Mouse (Mus musculus) lung, embryonic 16.5 days (tissue): ENCODE data around the gene Olfml2a. TPM values are rescaled to one million over a fixed set of nuclear protein-coding genes. Genes with fewer than 3 reads are reported as not detected.

Experiments used
- ATAC-seq: fragments of 200-750 bp; cut with Nextera tagmentation; 2 replicates; pipeline ENCODE4 v1.8.0; 2017; ENCODE audit warnings: low read depth, mild to moderate bottlenecking, moderate library complexity
- H3K27ac ChIP-seq: fragments of 300-500 bp; sonication (generic); 2 replicates; pipeline ENCODE4 v1.5.1; 2014; ENCODE audit warnings: mild to moderate bottlenecking, control low read depth, low read length
- H3K27me3 ChIP-seq: fragments of 300-500 bp; sonication (generic); 2 replicates; pipeline ENCODE4 v1.6.1; 2014; ENCODE audit warnings: low read depth, low read length, mixed read lengths; ENCODE audit not compliant: control insufficient read depth, insufficient read depth
- H3K36me3 ChIP-seq: fragments of 300-500 bp; sonication (generic); 2 replicates; pipeline ENCODE4 v1.6.1; 2014; ENCODE audit warnings: low read length; ENCODE audit not compliant: control insufficient read depth, insufficient read depth
- H3K4me1 ChIP-seq: fragments of 300-500 bp; sonication (generic); replicated peaks from 2 replicates; pipeline ENCODE4 v1.6.1; 2014; ENCODE audit warnings: low read length, mixed read lengths; ENCODE audit not compliant: control insufficient read depth, insufficient read depth
- H3K4me2 ChIP-seq: fragments of 300-500 bp; sonication (generic); 2 replicates; pipeline ENCODE4 v1.6.1; 2014; ENCODE audit warnings: low read depth, low read length, control low read depth
- H3K4me3 ChIP-seq: fragments of 300-500 bp; sonication (generic); 2 replicates; pipeline ENCODE4 v1.5.1; 2014; ENCODE audit warnings: mild to moderate bottlenecking, low read length, control low read depth
- H3K9ac ChIP-seq: fragments of 300-500 bp; sonication (generic); 2 replicates; pipeline ENCODE4 v1.6.1; 2014; ENCODE audit warnings: low read length, control low read depth
- H3K9me3 ChIP-seq: fragments of 300-500 bp; sonication (generic); 2 replicates; pipeline ENCODE4 v1.6.1; 2016; ENCODE audit warnings: low read length; ENCODE audit not compliant: control insufficient read depth
- WGBS: fragments of 180-500 bp; shearing (Covaris S2); extraction: QIAGEN DNeasy Blood & Tissue Kit; methylation state at CpG from one replicate; pipeline ENCODE4 v1.1.7; 2014; 5-methylcytosine and 5-hydroxymethylcytosine counted together
- polyA plus RNA-seq: library from polyadenylated mRNA; unstranded; fragments of >200 nt; fragmentation: Nextera tagmentation; extraction: Ambion mirVana; gene quantifications from 2 replicates; pipeline ENCODE4 v1.2.1, GENCODE M21; 2015

Olfml2a gene
- polyA plus RNA-seq, 1 experiment from 2014 or later: 7.5 TPM

- ATAC-seq: no peak
- Histone ChIP-seq H3K4me1 (no peaks in the 10 kb centered on the region), H3K4me2 (no peak overlapping the region), H3K36me3 (no peaks in the 10 kb centered on the region), H3K4me3 (no peak overlapping the region), H3K9me3 (peaks cover 3% of the 10 kb centered on the region; the same call in 1 of the 2 replicates), H3K27ac (no peak overlapping the region), H3K9ac (no peak overlapping the region), H3K27me3 (no peaks in the 10 kb centered on the region)
- 69% methylated on average over 6 of the region's 6 CpGs for WGBS
Observed at GRCm38 (mm10) chr2:38987803-38988510, 56.2 kb downstream of the Olfml2a start.

- 83% methylated on average over 2 of the region's 2 CpGs for WGBS
- Histone ChIP-seq H3K9me3 (no peaks in the 10 kb centered on the region), H3K27ac (no peak overlapping the region), H3K36me3 (no peaks in the 10 kb centered on the region), H3K9ac (no peak overlapping the region), H3K4me2 (no peak overlapping the region), H3K4me3 (no peak overlapping the region), H3K27me3 (no peaks in the 10 kb centered on the region), H3K4me1 (no peaks in the 10 kb centered on the region)
- ATAC-seq: no peak
Observed at GRCm38 (mm10) chr2:38988929-38989328, 57.2 kb downstream of the Olfml2a start.

DNA sequence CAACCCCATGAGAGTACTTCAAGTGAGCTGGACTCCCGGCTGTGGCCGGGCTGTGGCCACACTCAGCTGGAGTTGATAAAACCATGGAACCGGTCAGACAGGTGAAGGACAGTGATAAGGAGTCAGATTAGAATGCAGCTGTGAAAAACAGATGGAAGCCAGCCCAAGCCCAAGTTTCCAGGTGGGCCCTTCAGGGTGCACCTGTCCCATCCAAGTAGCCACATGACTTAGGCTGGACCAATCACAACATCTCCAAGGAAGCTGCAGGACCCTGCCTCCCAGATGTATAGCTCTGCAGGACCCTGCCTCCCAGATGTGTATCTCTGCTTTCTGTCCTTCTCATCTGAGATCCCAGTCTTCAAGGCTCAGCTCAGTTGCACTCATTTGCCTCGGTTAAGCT, 60.2 kb downstream of the Olfml2a start:
- ATAC-seq: no peak
- no peak overlapping the region for H3K9ac ChIP-seq

GRCm38 (mm10) chr2:38992452-38992851, 60.7 kb downstream of the Olfml2a start:
- peak; percentile 9; the same call in 1 of the 2 replicates for ATAC-seq
- peaks cover under 1% of the 10 kb centered on the region for H3K4me1 ChIP-seq
- no peaks in the 10 kb centered on the region for H3K27me3 ChIP-seq
- no peak overlapping the region for H3K4me3 ChIP-seq
- H3K27ac ChIP-seq: no peak overlapping the region
- no peaks in the 10 kb centered on the region for H3K36me3 ChIP-seq
- WGBS: 21% methylated on average over 4 of the region's 4 CpGs
- no peaks in the 10 kb centered on the region for H3K9me3 ChIP-seq
- no peak overlapping the region for H3K4me2 ChIP-seq
- H3K9ac ChIP-seq: no peak overlapping the region

More for the DNA sequence above, 60.2 kb downstream of the Olfml2a start:
- Histone ChIP-seq H3K4me2 (no peak overlapping the region), H3K36me3 (no peaks in the 10 kb centered on the region), H3K4me3 (no peak overlapping the region), H3K27me3 (no peaks in the 10 kb centered on the region), H3K9me3 (no peaks in the 10 kb centered on the region), H3K4me1 (no peaks in the 10 kb centered on the region), H3K27ac (no peak overlapping the region)
- WGBS: 49% methylated on average over 4 of the region's 4 CpGs

- 10% methylated on average over 33 of the region's 33 CpGs for WGBS
- no peaks in the 10 kb centered on the region for H3K27me3 ChIP-seq
Observed at GRCm38 (mm10) chr2:38997386-38998374, 65.9 kb downstream of the Olfml2a start, which contains the start of gene Wdr38. Gene Wdr38 (plus strand): TSS chr2:38997476.

GRCm38 (mm10) chr2:38999381-38999780, 67.6 kb downstream of the Olfml2a start:
- no peak overlapping the region for H3K9ac ChIP-seq
- no peaks in the 10 kb centered on the region for H3K27me3 ChIP-seq
- no peak overlapping the region; the same call in 1 of the 2 replicates for H3K27ac ChIP-seq
- H3K4me3 ChIP-seq: no peak overlapping the region
- peaks cover 34% of the 10 kb centered on the region for H3K36me3 ChIP-seq
- H3K4me1 ChIP-seq: peaks cover 21% of the 10 kb centered on the region
- no peaks in the 10 kb centered on the region for H3K9me3 ChIP-seq
- 34% methylated on average over 4 of the region's 4 CpGs for WGBS
- no peak overlapping the region for H3K4me2 ChIP-seq
- no peak for ATAC-seq

More at GRCm38 (mm10) chr2:38997386-38998374, 65.9 kb downstream of the Olfml2a start, which contains the start of gene Wdr38:
- Histone ChIP-seq H3K9ac (peak within 1 kb of the TSS; percentile 72), H3K4me1 (peaks cover 7% of the 10 kb centered on the region), H3K4me2 (peak within 1 kb of the TSS; percentile 76), H3K4me3 (peak within 1 kb of the TSS; percentile 58), H3K36me3 (peaks cover 26% of the 10 kb centered on the region), H3K27ac (peak within 1 kb of the TSS; percentile 61; the same call in 1 of the 2 replicates), H3K9me3 (no peaks in the 10 kb centered on the region)
- peak; percentile 95 for ATAC-seq

GRCm38 (mm10) chr2:38999910-39000586, 68.3 kb downstream of the Olfml2a start:
- Histone ChIP-seq H3K36me3 (peaks cover 34% of the 10 kb centered on the region), H3K27ac (no peak overlapping the region), H3K4me3 (no peak overlapping the region), H3K9ac (no peak overlapping the region), H3K4me2 (no peak overlapping the region), H3K27me3 (no peaks in the 10 kb centered on the region), H3K9me3 (no peaks in the 10 kb centered on the region), H3K4me1 (peaks cover 21% of the 10 kb centered on the region)
- no peak for ATAC-seq
- WGBS: 67% methylated on average over 8 of the region's 8 CpGs

GRCm38 (mm10) chr2:39000587-39000919, 68.8 kb downstream of the Olfml2a start:
- peaks cover 21% of the 10 kb centered on the region for H3K4me1 ChIP-seq
- no peaks in the 10 kb centered on the region for H3K9me3 ChIP-seq
- H3K4me2 ChIP-seq: no peak overlapping the region
- peaks cover 34% of the 10 kb centered on the region for H3K36me3 ChIP-seq
- no peak overlapping the region for H3K27ac ChIP-seq
- H3K4me3 ChIP-seq: no peak overlapping the region
- H3K9ac ChIP-seq: no peak overlapping the region
- WGBS: 81% methylated on average over 4 of the region's 4 CpGs
- no peaks in the 10 kb centered on the region for H3K27me3 ChIP-seq
- no peak for ATAC-seq
